Comparison of ENCODE assay signal across 27 mouse cellular contexts in genomic region chr3:157090051-157090450, GRCm38 (mm10).
A peak's percentile ranks its signal among the peaks of the same experiment; 100 is the strongest.
DNase-seq lines count a peak whose midpoint lies in the region; ATAC-seq and TF ChIP-seq lines count a peak whose summit lies in the region.
"Had no signal": no experiment of that assay in that cellular context is flagged by ENCODE, and none has a peak within 500 bp of the region (broad histone marks: within the 10 kb centered on the region; RNA-seq: fewer than 3 reads in every experiment).

No protein-coding gene starts in this region.

- no peak overlapping the region for H3K4me2 ChIP-seq in heart, embryonic 13.5 days
- no peak overlapping the region for H3K4me2 ChIP-seq in lung, embryonic 14.5 days
- no peak overlapping the region for H3K4me2 ChIP-seq in lung, embryonic 16.5 days (ENCODE audit: low read depth, low read length)
- no peak overlapping the region for H3K4me2 ChIP-seq in lung, postnatal 0 days (replicated peaks; ENCODE audit: low read depth, low read length)
- H3K4me2 ChIP-seq: embryonic facial prominence, embryonic 12.5 days; forebrain, embryonic 13.5 days; forebrain, embryonic 15.5 days had no signal

- no peak overlapping the region for H3K9ac ChIP-seq in heart, embryonic 13.5 days
- no peak overlapping the region for H3K9ac ChIP-seq in lung, embryonic 14.5 days
- no peak overlapping the region for H3K9ac ChIP-seq in lung, embryonic 16.5 days (ENCODE audit: low read length)
- H3K9ac ChIP-seq in lung, postnatal 0 days (replicated peaks; ENCODE audit: low read depth), result no peak overlapping the region
- H3K9ac ChIP-seq: embryonic facial prominence, embryonic 12.5 days; forebrain, embryonic 13.5 days; forebrain, embryonic 15.5 days; forebrain, postnatal 0 days had no signal

- H3K27ac ChIP-seq in heart, embryonic 13.5 days (replicated peaks), result 0 out of 2 replicates have a peak overlapping the region, but pooled peaks have one; percentile 32
- no peak overlapping the region; the same call in 1 of the 2 replicates for H3K27ac ChIP-seq in lung, embryonic 14.5 days (ENCODE audit: low read depth)
- H3K27ac ChIP-seq in lung, embryonic 16.5 days (ENCODE audit: low read length), result peak overlapping the region; percentile 59
- no peak overlapping the region for H3K27ac ChIP-seq in lung, postnatal 0 days (ENCODE audit: low read length)
- H3K27ac ChIP-seq: embryonic facial prominence, embryonic 10.5 days; embryonic facial prominence, embryonic 12.5 days; forebrain, embryonic 13.5 days; forebrain, embryonic 15.5 days had no signal

- peak; percentile 23 for DNase-seq in embryo, embryonic 10 days (ENCODE audit: low spot score)
- no peak for DNase-seq in embryo, embryonic 9.5 days (ENCODE audit: extremely low spot score)
- DNase-seq in heart, adult 8-10 months (ENCODE audit: low spot score), result no peak
- peak; percentile 68 for DNase-seq in lung, embryonic 14.5 days
- no peak for DNase-seq in lung, postnatal 14 days
- DNase-seq in lung, postnatal 0 days (ENCODE audit: low spot score), result no peak
- DNase-seq: adrenal gland, adult 8-10 months; adrenal gland, postnatal 14 days; adrenal gland, postnatal 36 days; B cell, adult 2 months; cerebellum, adult 11-12 months; cerebellum, adult 2 months; cerebellum, adult 9-10 months; cerebellum, postnatal 10 days; cerebellum, postnatal 25 days; forebrain, postnatal 0 days had no signal

- H3K4me1 ChIP-seq in heart, embryonic 13.5 days, result no peaks in the 10 kb centered on the region
- H3K4me1 ChIP-seq in lung, embryonic 14.5 days (ENCODE audit: insufficient read depth), result peaks cover 6% of the 10 kb centered on the region
- H3K4me1 ChIP-seq in lung, embryonic 16.5 days (replicated peaks; ENCODE audit: control insufficient read depth, insufficient read depth, low read length), result peaks cover 10% of the 10 kb centered on the region
- peaks cover 3% of the 10 kb centered on the region; the same call in 1 of the 2 replicates for H3K4me1 ChIP-seq in lung, postnatal 0 days (ENCODE audit: insufficient read depth, low read depth, low read length)
- H3K4me1 ChIP-seq: embryonic facial prominence, embryonic 10.5 days; embryonic facial prominence, embryonic 12.5 days; forebrain, embryonic 13.5 days; forebrain, embryonic 15.5 days had no signal

- H3K27me3 ChIP-seq in heart, embryonic 13.5 days (replicated peaks), result no peaks in the 10 kb centered on the region
- no peaks in the 10 kb centered on the region for H3K27me3 ChIP-seq in lung, embryonic 14.5 days (ENCODE audit: insufficient read depth, low read length)
- H3K27me3 ChIP-seq in lung, embryonic 16.5 days (ENCODE audit: control insufficient read depth, insufficient read depth, low read depth, low read length), result no peaks in the 10 kb centered on the region
- H3K27me3 ChIP-seq in lung, postnatal 0 days (replicated peaks; ENCODE audit: insufficient read depth, low read length), result no peaks in the 10 kb centered on the region
- H3K27me3 ChIP-seq: CH12.LX; embryonic facial prominence, embryonic 12.5 days; forebrain, embryonic 13.5 days; forebrain, embryonic 15.5 days; Patski had no signal

- WGBS in heart, embryonic 13.5 days, result 47% methylated on average over 4 of the region's 4 CpGs
- WGBS in lung, embryonic 14.5 days, result 14% methylated on average over 4 of the region's 4 CpGs
- WGBS in lung, embryonic 16.5 days, result 13% methylated on average over 4 of the region's 4 CpGs
- WGBS in lung, postnatal 0 days, result 11% methylated on average over 4 of the region's 4 CpGs

- H3K36me3 ChIP-seq in heart, embryonic 13.5 days, result no peaks in the 10 kb centered on the region
- H3K36me3 ChIP-seq in lung, embryonic 14.5 days (ENCODE audit: insufficient read depth), result no peaks in the 10 kb centered on the region
- H3K36me3 ChIP-seq in lung, embryonic 16.5 days (ENCODE audit: control insufficient read depth, insufficient read depth, low read length), result no peaks in the 10 kb centered on the region
- H3K36me3 ChIP-seq in lung, postnatal 0 days (ENCODE audit: insufficient read depth, low read length), result no peaks in the 10 kb centered on the region
- H3K36me3 ChIP-seq: embryonic facial prominence, embryonic 10.5 days; embryonic facial prominence, embryonic 12.5 days; forebrain, embryonic 15.5 days; G1E had no signal

- no peak for TF ChIP-seq CTCF in lung, embryonic 14.5 days (IDR thresholded peaks at IDR 0.05; ENCODE audit: low read depth)
- TF ChIP-seq CTCF in lung, postnatal 0 days (IDR thresholded peaks at IDR 0.05), result no peak

- H3K9me3 ChIP-seq in heart, embryonic 13.5 days, result no peaks in the 10 kb centered on the region
- H3K9me3 ChIP-seq in lung, embryonic 14.5 days (ENCODE audit: low read depth, low read length), result no peaks in the 10 kb centered on the region
- H3K9me3 ChIP-seq in lung, embryonic 16.5 days (ENCODE audit: control insufficient read depth, low read length), result no peaks in the 10 kb centered on the region
- H3K9me3 ChIP-seq in lung, postnatal 0 days (ENCODE audit: low read length), result no peaks in the 10 kb centered on the region
- H3K9me3 ChIP-seq: embryonic facial prominence, embryonic 10.5 days; embryonic facial prominence, embryonic 12.5 days; forebrain, embryonic 13.5 days; forebrain, embryonic 15.5 days had no signal

- TF ChIP-seq EP300 in lung, postnatal 0 days (IDR thresholded peaks at IDR 0.05), result no peak

- no peak for ATAC-seq in heart, embryonic 13.5 days (ENCODE audit: extremely low read depth, insufficient number of reproducible peaks, low FRiP score, low TSS enrichment)
- peak; percentile 85 for ATAC-seq in lung, embryonic 14.5 days (ENCODE audit: insufficient read depth)
- peak; percentile 79; the same call in 1 of the 2 replicates for ATAC-seq in lung, embryonic 16.5 days (ENCODE audit: low read depth)
- no peak for ATAC-seq in lung, postnatal 0 days
- ATAC-seq: activated CD4-positive, CD25-positive, alpha-beta regulatory T cell, adult 4 months; CD4-positive, CD25-positive, alpha-beta regulatory T cell, adult 4 months; forebrain, embryonic 13.5 days; forebrain, embryonic 15.5 days; forebrain, postnatal 0 days; Patski had no signal

- H3K4me3 ChIP-seq in heart, embryonic 13.5 days, result no peak overlapping the region
- H3K4me3 ChIP-seq in lung, embryonic 14.5 days (ENCODE audit: low read depth, low read length), result no peak overlapping the region
- no peak overlapping the region for H3K4me3 ChIP-seq in lung, embryonic 16.5 days (ENCODE audit: low read length)
- H3K4me3 ChIP-seq in lung, postnatal 0 days (ENCODE audit: low read depth, low read length), result no peak overlapping the region
- H3K4me3 ChIP-seq: embryonic facial prominence, embryonic 10.5 days; embryonic facial prominence, embryonic 12.5 days; forebrain, embryonic 13.5 days; forebrain, embryonic 15.5 days had no signal

Comparison
In these comparisons a context has a peak if more than half of its experiments do, and no peak if none do; other contexts are left out.
1. DNase-seq: peak in embryo, embryonic 10 days (single experiment) and lung, embryonic 14.5 days (single experiment); none in embryo, embryonic 9.5 days (single experiment), heart, adult 8-10 months (single experiment), lung, postnatal 14 days (single experiment) and lung, postnatal 0 days (single experiment).
2. ATAC-seq: peak in lung, embryonic 14.5 days (single experiment) and lung, embryonic 16.5 days (single experiment); none in heart, embryonic 13.5 days (single experiment) and lung, postnatal 0 days (single experiment).
3. H3K27ac ChIP-seq: peak in heart, embryonic 13.5 days (single experiment) and lung, embryonic 16.5 days (single experiment); none in lung, embryonic 14.5 days (single experiment) and lung, postnatal 0 days (single experiment).